Mouse (Mus musculus): ENCODE measurements around the gene Med16. TPM values are rescaled to one million over a fixed set of nuclear protein-coding genes. Genes with fewer than 3 reads are reported as not detected.

Med16 gene
- total and polyA plus RNA-seq, 2 experiments from 2014 or later = 55.3 to 79.6 TPM

GRCm38 (mm10) chr10:79852107-79852789 is 56.5 kb downstream of the Med16 start:
- no peak for TF ChIP-seq CTCF (IDR thresholded peaks at IDR 0.05)
- no peaks in the 10 kb centered on the region for H3K36me3 ChIP-seq (ENCODE audit: insufficient read depth, low read length)
- WGBS = 57% methylated on average over 9 of the region's 9 CpGs
- H3K4me2 ChIP-seq (ENCODE audit: low read depth, low read length, poor library complexity, severe bottlenecking) = peak overlapping the region; percentile 58
- H3K9ac ChIP-seq (replicated peaks; ENCODE audit: low read length, poor library complexity, severe bottlenecking) = peak overlapping the region; percentile 72
- H3K4me1 ChIP-seq (ENCODE audit: insufficient read depth, low read length) = peaks cover 36% of the 10 kb centered on the region
- no peak overlapping the region for H3K4me3 ChIP-seq (ENCODE audit: low read depth, low read length)
- ATAC-seq (ENCODE audit: low FRiP score) (no peak), DNase-seq (ENCODE audit: low spot score) (no peak)
- peak overlapping the region; percentile 99 for H3K27ac ChIP-seq (ENCODE audit: low read depth, low read length)
- H3K9me3 ChIP-seq (ENCODE audit: low read length) = no peaks in the 10 kb centered on the region
- H3K27me3 ChIP-seq (ENCODE audit: insufficient read depth, low read length) = no peaks in the 10 kb centered on the region

GRCm38 (mm10) chr10:79851653-79852052 is 57.1 kb downstream of the Med16 start:
- H3K36me3 ChIP-seq (ENCODE audit: insufficient read depth, low read length) = no peaks in the 10 kb centered on the region
- 83% methylated on average over 3 of the region's 3 CpGs for WGBS
- no peaks in the 10 kb centered on the region for H3K27me3 ChIP-seq (ENCODE audit: insufficient read depth, low read length)
- H3K9me3 ChIP-seq (ENCODE audit: low read length) = no peaks in the 10 kb centered on the region
- no peak for TF ChIP-seq CTCF (IDR thresholded peaks at IDR 0.05)
- H3K4me1 ChIP-seq (ENCODE audit: insufficient read depth, low read length) = peaks cover 30% of the 10 kb centered on the region
- ATAC-seq (ENCODE audit: low FRiP score) = no peak
- H3K4me2 ChIP-seq (ENCODE audit: low read depth, low read length, poor library complexity, severe bottlenecking) = no peak overlapping the region
- H3K27ac ChIP-seq (ENCODE audit: low read depth, low read length) = peak overlapping the region; percentile 99
- H3K4me3 ChIP-seq (ENCODE audit: low read depth, low read length) = no peak overlapping the region
- no peak overlapping the region for H3K9ac ChIP-seq (replicated peaks; ENCODE audit: low read length, poor library complexity, severe bottlenecking)
- no peak for DNase-seq (ENCODE audit: low spot score)

- no peak overlapping the region for H3K9ac ChIP-seq (replicated peaks; ENCODE audit: low read length, poor library complexity, severe bottlenecking)
- no peaks in the 10 kb centered on the region for H3K27me3 ChIP-seq (ENCODE audit: insufficient read depth, low read length)
- H3K4me2 ChIP-seq (ENCODE audit: low read depth, low read length, poor library complexity, severe bottlenecking) = no peak overlapping the region
- ATAC-seq (ENCODE audit: low FRiP score) (no peak), DNase-seq (ENCODE audit: low spot score) (no peak)
- no peaks in the 10 kb centered on the region for H3K36me3 ChIP-seq (ENCODE audit: insufficient read depth, low read length)
- TF ChIP-seq CTCF (IDR thresholded peaks at IDR 0.05) = no peak
- no peak overlapping the region for H3K27ac ChIP-seq (ENCODE audit: low read depth, low read length)
- no peak overlapping the region for H3K4me3 ChIP-seq (ENCODE audit: low read depth, low read length)
- 82% methylated on average over 8 of the region's 8 CpGs for WGBS
- no peaks in the 10 kb centered on the region for H3K9me3 ChIP-seq (ENCODE audit: low read length)
- H3K4me1 ChIP-seq (ENCODE audit: insufficient read depth, low read length) = peaks cover 18% of the 10 kb centered on the region
Observed at GRCm38 (mm10) chr10:79849941-79850628, 58.6 kb downstream of the Med16 start.

GRCm38 (mm10) chr10:79846553-79846952 is 62.2 kb downstream of the Med16 start:
- H3K9me3 ChIP-seq (ENCODE audit: low read length) = no peaks in the 10 kb centered on the region
- ATAC-seq (ENCODE audit: low FRiP score) (no peak), DNase-seq (ENCODE audit: low spot score) (no peak)
- WGBS = 73% methylated on average over 5 of the region's 5 CpGs
- H3K27me3 ChIP-seq (ENCODE audit: insufficient read depth, low read length) = no peaks in the 10 kb centered on the region
- no peak overlapping the region for H3K4me3 ChIP-seq (ENCODE audit: low read depth, low read length)
- no peak for TF ChIP-seq CTCF (IDR thresholded peaks at IDR 0.05)
- no peaks in the 10 kb centered on the region for H3K36me3 ChIP-seq (ENCODE audit: insufficient read depth, low read length)
- no peak overlapping the region for H3K27ac ChIP-seq (ENCODE audit: low read depth, low read length)
- no peak overlapping the region for H3K9ac ChIP-seq (replicated peaks; ENCODE audit: low read length, poor library complexity, severe bottlenecking)
- H3K4me1 ChIP-seq (ENCODE audit: insufficient read depth, low read length) = peaks cover 3% of the 10 kb centered on the region
- H3K4me2 ChIP-seq (ENCODE audit: low read depth, low read length, poor library complexity, severe bottlenecking) = no peak overlapping the region

Small RNA genes lying within 50 kb of the gene (microRNA-seq; reads per million reads assigned to microRNA genes)
- not detected for gene Mir6910 (ENCODE audit: borderline number of aligned reads)

Other genes starting within 250 kb of the Med16 start
Only the 30 nearest of the 35 such genes appear.
- 65.8 and 99.4 TPM in 2 replicates for gene Cdc34, start 226.7 kb downstream of the Med16 start, total RNA-seq (2014; rRNA removed)
- gene Cdc34, start 226.7 kb downstream of the Med16 start, polyA plus RNA-seq (2015; fragmentation: Nextera tagmentation; extraction: Ambion mirVana) = 72.5 and 75.2 TPM in 2 replicates
- gene Gzmm, start 219.9 kb downstream of the Med16 start, total RNA-seq (2014; rRNA removed) = 0.66 and 0.85 TPM in 2 replicates
- gene Gzmm, start 219.9 kb downstream of the Med16 start, polyA plus RNA-seq (2015; fragmentation: Nextera tagmentation; extraction: Ambion mirVana) = 1.2 and 1.4 TPM in 2 replicates
- 1,054 and 1,082 TPM in 2 replicates for gene Bsg, start 204.4 kb downstream of the Med16 start, total RNA-seq (2014; rRNA removed)
- 1,042 and 1,135 TPM in 2 replicates for gene Bsg, start 204.4 kb downstream of the Med16 start, polyA plus RNA-seq (2015; fragmentation: Nextera tagmentation; extraction: Ambion mirVana)
- gene Hcn2, start 192.3 kb downstream of the Med16 start, total RNA-seq (2014; rRNA removed) = 60.9 and 66.1 TPM in 2 replicates
- 5.0 TPM in 2 replicates for gene Hcn2, start 192.3 kb downstream of the Med16 start, polyA plus RNA-seq (2015; fragmentation: Nextera tagmentation; extraction: Ambion mirVana)
- gene Polrmt, start 162.3 kb downstream of the Med16 start, total RNA-seq (2014; rRNA removed) = 42.0 and 43.2 TPM in 2 replicates
- 32.5 and 37.4 TPM in 2 replicates for gene Polrmt, start 162.3 kb downstream of the Med16 start, polyA plus RNA-seq (2015; fragmentation: Nextera tagmentation; extraction: Ambion mirVana)
- 1.7 and 2.2 TPM in 2 replicates for gene Fgf22, start 153.8 kb downstream of the Med16 start, total RNA-seq (2014; rRNA removed)
- gene Fgf22, start 153.8 kb downstream of the Med16 start, polyA plus RNA-seq (2015; fragmentation: Nextera tagmentation; extraction: Ambion mirVana) = 3.1 and 4.0 TPM in 2 replicates
- 79.6 and 107 TPM in 2 replicates for gene Rnf126, start 142.0 kb downstream of the Med16 start, total RNA-seq (2014; rRNA removed)
- 121 and 134 TPM in 2 replicates for gene Rnf126, start 142.0 kb downstream of the Med16 start, polyA plus RNA-seq (2015; fragmentation: Nextera tagmentation; extraction: Ambion mirVana)
- 3.3 and 3.4 TPM in 2 replicates for gene Fstl3, start 131.7 kb downstream of the Med16 start, total RNA-seq (2014; rRNA removed)
- 3.0 and 3.9 TPM in 2 replicates for gene Fstl3, start 131.7 kb downstream of the Med16 start, polyA plus RNA-seq (2015; fragmentation: Nextera tagmentation; extraction: Ambion mirVana)
- 1.1 TPM in 1 of 2 replicates, not detected in the other for gene Prss57, start 118.0 kb downstream of the Med16 start, total RNA-seq (2014; rRNA removed)
- 0.09 and 0.25 TPM in 2 replicates for gene Prss57, start 118.0 kb downstream of the Med16 start, polyA plus RNA-seq (2015; fragmentation: Nextera tagmentation; extraction: Ambion mirVana)
- 161 and 165 TPM in 2 replicates for gene Palm, start 115.4 kb downstream of the Med16 start, total RNA-seq (2014; rRNA removed)
- 302 and 308 TPM in 2 replicates for gene Palm, start 115.4 kb downstream of the Med16 start, polyA plus RNA-seq (2015; fragmentation: Nextera tagmentation; extraction: Ambion mirVana)
- gene Misp, start 87.9 kb downstream of the Med16 start, total RNA-seq (2014; rRNA removed) = 0.24 TPM in 1 of 2 replicates, not detected in the other
- gene Misp, start 87.9 kb downstream of the Med16 start, polyA plus RNA-seq (2015; fragmentation: Nextera tagmentation; extraction: Ambion mirVana) = 0.18 and 0.27 TPM in 2 replicates
- gene Ptbp1, start 54.5 kb downstream of the Med16 start, total RNA-seq (2014; rRNA removed) = 114 and 119 TPM in 2 replicates
- gene Ptbp1, start 54.5 kb downstream of the Med16 start, polyA plus RNA-seq (2015; fragmentation: Nextera tagmentation; extraction: Ambion mirVana) = 46.2 and 49.7 TPM in 2 replicates
- gene Prtn3, start 34.4 kb downstream of the Med16 start, total RNA-seq (2014; rRNA removed) = 5.9 and 7.5 TPM in 2 replicates
- gene Prtn3, start 34.4 kb downstream of the Med16 start, polyA plus RNA-seq (2015; fragmentation: Nextera tagmentation; extraction: Ambion mirVana) = 11.7 and 14.6 TPM in 2 replicates
- gene Plppr3, start 34.3 kb downstream of the Med16 start, total RNA-seq (2014; rRNA removed) = 494 and 539 TPM in 2 replicates
- gene Plppr3, start 34.3 kb downstream of the Med16 start, polyA plus RNA-seq (2015; fragmentation: Nextera tagmentation; extraction: Ambion mirVana) = 350 and 358 TPM in 2 replicates
- gene Elane, start 22.7 kb downstream of the Med16 start, total RNA-seq (2014; rRNA removed) = not detected in 2 replicates
- not detected in 2 replicates for gene Elane, start 22.7 kb downstream of the Med16 start, polyA plus RNA-seq (2015; fragmentation: Nextera tagmentation; extraction: Ambion mirVana)
- gene Cfd, start 18.1 kb downstream of the Med16 start, total RNA-seq (2014; rRNA removed) = not detected in 2 replicates
- gene Cfd, start 18.1 kb downstream of the Med16 start, polyA plus RNA-seq (2015; fragmentation: Nextera tagmentation; extraction: Ambion mirVana) = not detected in 2 replicates
- gene Gm26602, start 1.9 kb upstream of the Med16 start, total RNA-seq (2014; rRNA removed) = not detected in 2 replicates
- gene Gm26602, start 1.9 kb upstream of the Med16 start, polyA plus RNA-seq (2015; fragmentation: Nextera tagmentation; extraction: Ambion mirVana) = 7.4 and 17.3 TPM in 2 replicates
- 6.1 and 9.6 TPM in 2 replicates for gene Kiss1r, start 8.0 kb upstream of the Med16 start, total RNA-seq (2014; rRNA removed)
- gene Kiss1r, start 8.0 kb upstream of the Med16 start, polyA plus RNA-seq (2015; fragmentation: Nextera tagmentation; extraction: Ambion mirVana) = 4.4 and 5.5 TPM in 2 replicates
- 108 and 118 TPM in 2 replicates for gene R3hdm4, start 12.3 kb upstream of the Med16 start, total RNA-seq (2014; rRNA removed)
- 301 and 323 TPM in 2 replicates for gene R3hdm4, start 12.3 kb upstream of the Med16 start, polyA plus RNA-seq (2015; fragmentation: Nextera tagmentation; extraction: Ambion mirVana)
- gene Arid3a, start 18.1 kb upstream of the Med16 start, total RNA-seq (2014; rRNA removed) = 9.0 and 9.5 TPM in 2 replicates
- gene Arid3a, start 18.1 kb upstream of the Med16 start, polyA plus RNA-seq (2015; fragmentation: Nextera tagmentation; extraction: Ambion mirVana) = 3.1 and 3.3 TPM in 2 replicates
- 72.6 and 87.6 TPM in 2 replicates for gene Wdr18, start 51.2 kb upstream of the Med16 start, total RNA-seq (2014; rRNA removed)
- gene Wdr18, start 51.2 kb upstream of the Med16 start, polyA plus RNA-seq (2015; fragmentation: Nextera tagmentation; extraction: Ambion mirVana) = 102 and 116 TPM in 2 replicates
- gene Grin3b, start 61.8 kb upstream of the Med16 start, total RNA-seq (2014; rRNA removed) = 0.42 and 2.2 TPM in 2 replicates
- 0.11 and 0.21 TPM in 2 replicates for gene Grin3b, start 61.8 kb upstream of the Med16 start, polyA plus RNA-seq (2015; fragmentation: Nextera tagmentation; extraction: Ambion mirVana)
- 134 and 172 TPM in 2 replicates for gene Tmem259, start 75.4 kb upstream of the Med16 start, total RNA-seq (2014; rRNA removed)
- gene Tmem259, start 75.4 kb upstream of the Med16 start, polyA plus RNA-seq (2015; fragmentation: Nextera tagmentation; extraction: Ambion mirVana) = 26.2 and 29.3 TPM in 2 replicates
- 14.8 and 19.5 TPM in 2 replicates for gene Cnn2, start 79.7 kb upstream of the Med16 start, total RNA-seq (2014; rRNA removed)
- 12.6 and 12.8 TPM in 2 replicates for gene Cnn2, start 79.7 kb upstream of the Med16 start, polyA plus RNA-seq (2015; fragmentation: Nextera tagmentation; extraction: Ambion mirVana)
- gene Abca7, start 87.6 kb upstream of the Med16 start, total RNA-seq (2014; rRNA removed) = 9.3 TPM in 2 replicates
- gene Abca7, start 87.6 kb upstream of the Med16 start, polyA plus RNA-seq (2015; fragmentation: Nextera tagmentation; extraction: Ambion mirVana) = 1.7 and 1.9 TPM in 2 replicates
- 1.7 and 2.4 TPM in 2 replicates for gene Arhgap45, start 107.7 kb upstream of the Med16 start, total RNA-seq (2014; rRNA removed)
- gene Arhgap45, start 107.7 kb upstream of the Med16 start, polyA plus RNA-seq (2015; fragmentation: Nextera tagmentation; extraction: Ambion mirVana) = 1.2 and 1.6 TPM in 2 replicates
- 66.4 and 76.0 TPM in 2 replicates for gene Polr2e, start 130.9 kb upstream of the Med16 start, total RNA-seq (2014; rRNA removed)
- 126 and 135 TPM in 2 replicates for gene Polr2e, start 130.9 kb upstream of the Med16 start, polyA plus RNA-seq (2015; fragmentation: Nextera tagmentation; extraction: Ambion mirVana)
- 350 TPM in 2 replicates for gene Gpx4, start 138.2 kb upstream of the Med16 start, total RNA-seq (2014; rRNA removed)
- gene Gpx4, start 138.2 kb upstream of the Med16 start, polyA plus RNA-seq (2015; fragmentation: Nextera tagmentation; extraction: Ambion mirVana) = 635 and 741 TPM in 2 replicates
- gene Sbno2, start 196.6 kb upstream of the Med16 start, total RNA-seq (2014; rRNA removed) = 24.3 TPM in 2 replicates
- 7.6 TPM in 2 replicates for gene Sbno2, start 196.6 kb upstream of the Med16 start, polyA plus RNA-seq (2015; fragmentation: Nextera tagmentation; extraction: Ambion mirVana)
- 84.0 and 97.3 TPM in 2 replicates for gene Stk11, start 206.9 kb upstream of the Med16 start, total RNA-seq (2014; rRNA removed)
- gene Stk11, start 206.9 kb upstream of the Med16 start, polyA plus RNA-seq (2015; fragmentation: Nextera tagmentation; extraction: Ambion mirVana) = 12.3 and 12.4 TPM in 2 replicates